Mouse (Mus musculus) frontal cortex, adult 2 months (tissue): ENCODE data around the gene 1110059E24Rik. TPM values are rescaled to one million over a fixed set of nuclear protein-coding genes. Genes with fewer than 3 reads are reported as not detected.

ENCODE experiments used
- DNase-seq, 2 experiments: peaks; one replicate each; pipeline ENCODE4 v3.0.0; 2022; ENCODE audit warnings: low spot score in 1 of 2; ENCODE audit errors: extremely low spot score in 1 of 2
- polyA plus RNA-seq: library from polyadenylated mRNA; depleted of rRNA; stranded (reverse); fragments of >200 nt; gene quantifications from 2 replicates; pipeline ENCODE4 v1.2.3, GENCODE M21; 2012; rRNA removed

The 1110059E24Rik gene
- 29.2 and 29.6 TPM in 2 replicates for polyA plus RNA-seq

- DNase-seq = peak; percentile 94 to 96
These were observed at the start of gene 1110059E24Rik for GRCm38 (mm10) chr19:21652285-21653171. Gene 1110059E24Rik, minus strand, starts transcription at chr19:21652976.

GRCm38 (mm10) chr19:21680986-21681385, 28.2 kb upstream of the 1110059E24Rik start:
- DNase-seq = no peak

GRCm38 (mm10) chr19:21680091-21680490, 27.3 kb upstream of the 1110059E24Rik start:
- DNase-seq = no peak

GRCm38 (mm10) chr19:21674354-21675096, 21.7 kb upstream of the 1110059E24Rik start:
- no peak for DNase-seq

GRCm38 (mm10) chr19:21669650-21670049, 16.9 kb upstream of the 1110059E24Rik start:
- no peak for DNase-seq

- no peak for DNase-seq
These were observed 11.1 kb upstream of the 1110059E24Rik start for GRCm38 (mm10) chr19:21663756-21664456.

GRCm38 (mm10) chr19:21660734-21661133, 8.0 kb upstream of the 1110059E24Rik start:
- no peak for DNase-seq

- DNase-seq = no peak
These were observed 2.0 kb upstream of the 1110059E24Rik start for GRCm38 (mm10) chr19:21654788-21655187.

GRCm38 (mm10) chr19:21653172-21653981, 601 bp upstream of the 1110059E24Rik start, which contains the start of gene Abhd17b:
Gene Abhd17b, plus strand, starts transcription at chr19:21653185.
- DNase-seq = peak in 1 of 2 experiments; percentile 30

DNA sequence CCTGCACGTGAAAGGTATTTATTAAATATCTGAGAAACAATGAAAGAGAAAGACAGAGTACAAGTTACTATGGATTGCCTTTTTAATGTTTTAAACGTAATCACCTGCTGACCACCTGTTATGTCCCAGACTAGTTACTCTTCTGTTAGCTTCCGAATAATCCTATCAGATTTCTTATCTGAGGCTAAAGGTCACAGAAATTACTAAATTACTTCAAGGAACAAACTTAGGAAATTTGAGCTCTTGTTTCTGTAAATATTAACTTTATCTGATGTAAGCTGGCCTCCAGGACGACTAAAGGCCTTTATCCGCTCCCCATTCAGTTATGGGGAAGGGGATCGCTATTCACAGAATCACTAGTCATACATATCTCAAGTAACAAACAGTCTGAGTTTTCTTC, 1.1 kb downstream of the 1110059E24Rik start:
- DNase-seq = no peak

DNA sequence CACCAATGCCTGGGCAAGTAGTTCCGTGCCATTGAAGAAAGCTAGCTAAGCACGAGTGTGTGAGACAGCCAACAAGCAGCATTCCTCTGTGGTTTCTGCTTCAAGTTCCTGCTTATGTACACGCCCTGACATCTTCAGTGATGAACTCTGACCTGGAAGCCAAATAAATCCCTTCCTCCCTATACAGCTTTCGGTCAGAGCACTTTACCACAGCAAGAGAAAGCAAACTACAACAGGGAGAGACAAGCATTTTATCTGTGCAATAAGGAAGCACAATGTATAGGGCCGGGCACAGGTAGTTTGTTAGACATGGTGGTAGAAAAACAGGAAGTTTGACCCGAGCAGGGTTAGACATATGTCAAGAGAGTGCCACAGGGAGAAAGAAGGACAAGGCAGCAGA, 6.6 kb downstream of the 1110059E24Rik start:
- no peak for DNase-seq

GRCm38 (mm10) chr19:21645301-21645700, 7.5 kb downstream of the 1110059E24Rik start:
- no peak for DNase-seq

GRCm38 (mm10) chr19:21643935-21644334, 8.8 kb downstream of the 1110059E24Rik start:
- DNase-seq = no peak

- DNase-seq = no peak
These were observed 15.1 kb downstream of the 1110059E24Rik start for GRCm38 (mm10) chr19:21637672-21638071.

DNA sequence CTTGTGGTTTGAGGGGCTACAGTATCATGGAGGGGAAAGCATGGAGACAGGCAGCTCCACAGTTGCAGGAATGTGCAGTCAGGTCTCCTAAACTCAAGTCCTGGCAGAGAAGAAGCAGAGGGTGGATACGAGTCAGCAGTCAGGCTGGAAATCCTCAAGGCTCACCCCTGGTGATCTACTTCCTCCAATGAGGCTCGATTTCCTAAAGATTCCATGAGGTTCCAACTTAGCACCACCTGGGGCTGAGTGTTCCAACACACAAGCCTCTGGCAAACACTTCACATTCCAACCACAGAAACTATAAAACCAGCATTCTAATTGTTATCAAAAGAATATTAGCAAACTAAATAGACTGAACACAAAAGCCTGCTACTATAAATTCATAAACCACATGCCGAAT, 15.9 kb downstream of the 1110059E24Rik start:
- no peak for DNase-seq

- DNase-seq = no peak
These were observed 17.4 kb downstream of the 1110059E24Rik start for GRCm38 (mm10) chr19:21635406-21635805.

- DNase-seq = no peak
These were observed 22.0 kb downstream of the 1110059E24Rik start for GRCm38 (mm10) chr19:21630656-21631331.

GRCm38 (mm10) chr19:21629501-21629900, 23.3 kb downstream of the 1110059E24Rik start:
- DNase-seq = peak in 1 of 2 experiments; percentile 27

DNA sequence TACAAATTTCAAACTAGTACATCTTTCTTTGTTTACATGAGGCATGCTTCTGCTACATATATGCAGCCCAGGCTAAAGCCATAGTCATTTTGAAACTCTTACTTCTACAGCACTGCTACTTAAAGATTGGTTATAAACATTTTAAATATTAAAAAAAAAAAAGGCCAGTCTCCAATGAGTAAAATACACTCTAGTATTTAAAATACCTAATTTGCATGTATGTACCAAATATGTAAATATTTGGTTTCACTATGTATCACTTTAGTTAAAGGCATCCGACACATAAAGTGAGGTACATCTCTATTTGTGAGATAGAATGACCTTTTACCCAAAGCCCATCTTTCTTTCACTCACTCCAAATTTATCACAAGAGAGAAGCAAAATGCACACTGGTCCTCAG, 23.7 kb downstream of the 1110059E24Rik start:
- DNase-seq = no peak
